Mouse (Mus musculus): ENCODE measurements around the gene Agbl2. TPM values are rescaled to one million over a fixed set of nuclear protein-coding genes. Genes with fewer than 3 reads are reported as not detected.

The Agbl2 gene
- polyA plus RNA-seq, 1 experiment from 2014 or later, result not detected

DNA sequence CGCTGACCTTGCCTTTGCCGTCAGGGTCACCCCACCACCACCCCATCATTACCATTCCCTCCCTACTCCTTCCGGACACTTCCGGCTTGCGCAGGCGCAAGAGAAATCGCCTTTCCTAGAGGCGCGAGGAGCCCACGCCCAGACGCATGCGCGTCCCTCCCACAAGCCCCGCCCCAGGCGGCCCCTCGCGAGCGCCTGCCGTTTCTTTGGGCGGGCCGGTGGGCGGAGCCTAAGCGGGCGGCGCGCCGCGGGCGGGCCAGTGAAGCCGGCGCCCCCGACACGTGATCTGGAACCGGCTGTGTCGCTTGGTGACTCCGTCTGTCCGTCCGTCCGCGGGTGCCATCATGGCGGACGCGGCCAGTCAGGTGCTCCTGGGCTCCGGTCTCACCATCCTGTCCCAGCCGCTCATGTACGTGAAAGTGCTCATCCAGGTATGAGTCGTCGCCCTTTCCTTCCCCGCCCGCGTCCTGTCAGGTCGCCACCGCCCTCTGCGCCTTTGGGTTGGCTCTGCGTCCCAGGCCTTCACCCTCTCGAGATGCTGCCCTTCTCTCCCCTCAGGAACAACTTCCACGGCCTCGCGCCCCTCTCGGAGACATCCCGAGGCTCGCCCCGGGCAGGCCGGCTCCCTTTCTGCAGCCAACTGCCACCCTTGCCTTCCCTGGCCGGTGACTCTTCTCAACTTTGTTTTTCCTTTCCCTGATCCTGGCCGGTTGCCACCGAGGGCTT, 64.6 kb downstream of the Agbl2 start, which contains the start of gene Mtch2:
TSS of gene Mtch2 (plus strand) at position 201 of the 726 bp plus-strand sequence.
- H3K4me2 ChIP-seq (ENCODE audit: low read depth, low read length), result peak within 1 kb of the TSS; percentile 89
- peak within 1 kb of the TSS; percentile 81 for H3K4me3 ChIP-seq (ENCODE audit: low read depth, low read length)
- no peaks in the 10 kb centered on the region for H3K27me3 ChIP-seq (ENCODE audit: insufficient read depth, low read length)
- no peak for TF ChIP-seq EP300 (IDR thresholded peaks at IDR 0.05; ENCODE audit: low read depth)
- no peak for TF ChIP-seq CTCF (IDR thresholded peaks at IDR 0.05; ENCODE audit: low read depth)
- peaks cover 18% of the 10 kb centered on the region for H3K36me3 ChIP-seq (replicated peaks; ENCODE audit: insufficient read depth, low read length)
- peaks cover 23% of the 10 kb centered on the region for H3K4me1 ChIP-seq (ENCODE audit: insufficient read depth)
- H3K9ac ChIP-seq (replicated peaks), result peak within 1 kb of the TSS; percentile 89
- peak; percentile 99 for DNase-seq
- 0% methylated on average over 64 of the region's 67 CpGs for WGBS (ENCODE audit: insufficient replicate concordance)
- peak within 1 kb of the TSS; percentile 92 for H3K27ac ChIP-seq (ENCODE audit: low read depth)
- ATAC-seq, result peak; percentile 93
- H3K9me3 ChIP-seq (ENCODE audit: low read length), result no peaks in the 10 kb centered on the region

DNA sequence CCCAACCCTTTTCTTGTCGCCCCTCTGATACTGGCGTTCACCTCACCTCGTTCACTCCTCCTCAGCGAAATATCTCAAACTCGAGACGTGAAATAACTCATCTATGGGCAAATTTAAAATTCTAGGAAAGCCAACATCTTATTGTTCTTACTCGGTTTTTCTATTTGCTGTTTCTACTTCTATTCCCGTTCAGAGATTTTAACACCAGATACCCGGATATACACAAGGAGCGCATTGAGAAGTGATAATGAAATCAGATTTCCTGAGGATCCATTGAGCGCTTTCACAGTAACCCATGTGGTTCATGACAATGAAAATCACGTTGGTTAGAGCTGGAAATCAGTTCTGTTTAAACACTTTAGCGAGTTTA, 65.1 kb downstream of the Agbl2 start:
- Histone ChIP-seq H3K36me3 (replicated peaks; ENCODE audit: insufficient read depth, low read length) (peaks cover 24% of the 10 kb centered on the region), H3K4me2 (ENCODE audit: low read depth, low read length) (peak overlapping the region; percentile 89), H3K9ac (replicated peaks) (peak overlapping the region; percentile 89), H3K27me3 (ENCODE audit: insufficient read depth, low read length) (no peaks in the 10 kb centered on the region), H3K27ac (ENCODE audit: low read depth) (peak overlapping the region; percentile 92), H3K9me3 (ENCODE audit: low read length) (no peaks in the 10 kb centered on the region), H3K4me1 (ENCODE audit: insufficient read depth) (peaks cover 23% of the 10 kb centered on the region), H3K4me3 (ENCODE audit: low read depth, low read length) (peak overlapping the region; percentile 81)
- WGBS (ENCODE audit: insufficient replicate concordance), result under 1% methylated on average over 13 of the region's 13 CpGs
- DNase-seq, result no peak
- TF ChIP-seq EP300 (IDR thresholded peaks at IDR 0.05; ENCODE audit: low read depth) (no peak), CTCF (IDR thresholded peaks at IDR 0.05; ENCODE audit: low read depth) (no peak)
- no peak for ATAC-seq

DNA sequence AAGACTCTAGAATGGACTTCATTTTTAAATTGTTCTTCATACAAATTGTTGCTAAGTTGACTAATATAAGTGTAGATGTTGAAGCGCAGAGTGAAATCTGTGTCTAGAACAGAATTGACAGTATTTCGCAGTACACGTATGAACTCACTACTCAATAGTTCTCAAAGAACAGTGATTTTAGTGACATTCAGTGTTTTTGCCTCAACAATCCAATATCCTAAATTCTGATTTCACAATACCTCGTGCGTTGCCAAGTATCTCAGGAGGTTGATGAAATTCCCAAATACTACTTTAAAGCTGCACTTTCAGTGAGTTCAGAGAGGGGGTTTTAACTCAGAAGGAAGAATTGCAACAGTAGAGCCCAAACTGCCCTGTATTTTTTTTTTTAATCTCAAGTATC, 65.8 kb downstream of the Agbl2 start:
- 72% methylated on average over 5 of the region's 5 CpGs for WGBS (ENCODE audit: insufficient replicate concordance)
- peaks cover 23% of the 10 kb centered on the region for H3K4me1 ChIP-seq (ENCODE audit: insufficient read depth)
- no peak for DNase-seq
- H3K27ac ChIP-seq (ENCODE audit: low read depth), result peak overlapping the region; percentile 92
- no peak for TF ChIP-seq CTCF (IDR thresholded peaks at IDR 0.05; ENCODE audit: low read depth)
- peak; percentile 50; the same call in 1 of the 2 replicates for TF ChIP-seq EP300 (IDR thresholded peaks at IDR 0.05; ENCODE audit: low read depth)
- peak; percentile 5; the same call in 1 of the 2 replicates for ATAC-seq
- H3K9ac ChIP-seq (replicated peaks), result no peak overlapping the region
- H3K4me2 ChIP-seq (ENCODE audit: low read depth, low read length), result peak overlapping the region; percentile 89
- H3K9me3 ChIP-seq (ENCODE audit: low read length), result no peaks in the 10 kb centered on the region
- H3K27me3 ChIP-seq (ENCODE audit: insufficient read depth, low read length), result no peaks in the 10 kb centered on the region
- H3K36me3 ChIP-seq (replicated peaks; ENCODE audit: insufficient read depth, low read length), result peaks cover 30% of the 10 kb centered on the region
- H3K4me3 ChIP-seq (ENCODE audit: low read depth, low read length), result peak overlapping the region; percentile 81

DNA sequence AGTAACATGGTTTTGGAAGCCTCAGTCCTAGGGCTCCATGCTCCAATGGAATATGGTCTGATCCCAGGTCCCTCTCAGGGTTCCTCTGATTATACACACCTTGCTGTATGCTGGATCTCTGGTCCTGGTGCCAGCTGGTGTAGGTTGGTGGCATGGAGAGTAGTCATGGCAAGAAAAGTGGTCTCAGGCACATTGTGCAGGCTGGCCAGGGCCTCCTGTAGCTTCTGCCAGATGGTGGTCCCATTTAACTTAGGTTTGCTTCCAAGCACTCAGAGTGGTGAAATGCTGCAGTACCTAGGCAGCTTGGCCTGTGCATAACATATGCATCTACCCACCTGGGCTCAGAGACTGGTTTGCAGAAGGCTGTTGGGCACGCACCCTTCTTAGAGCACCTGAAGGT, 67.9 kb downstream of the Agbl2 start:
- H3K27ac ChIP-seq (ENCODE audit: low read depth), result no peak overlapping the region
- TF ChIP-seq EP300 (IDR thresholded peaks at IDR 0.05; ENCODE audit: low read depth), result no peak
- no peak for TF ChIP-seq CTCF (IDR thresholded peaks at IDR 0.05; ENCODE audit: low read depth)
- ATAC-seq (no peak), DNase-seq (no peak)
- peaks cover 49% of the 10 kb centered on the region for H3K36me3 ChIP-seq (replicated peaks; ENCODE audit: insufficient read depth, low read length)
- H3K4me2 ChIP-seq (ENCODE audit: low read depth, low read length), result no peak overlapping the region
- H3K4me3 ChIP-seq (ENCODE audit: low read depth, low read length), result no peak overlapping the region
- H3K9me3 ChIP-seq (ENCODE audit: low read length), result no peaks in the 10 kb centered on the region
- no peaks in the 10 kb centered on the region for H3K27me3 ChIP-seq (ENCODE audit: insufficient read depth, low read length)
- WGBS (ENCODE audit: insufficient replicate concordance), result 94% methylated on average over 1 of the region's 1 CpGs
- no peak overlapping the region for H3K9ac ChIP-seq (replicated peaks)
- peaks cover 18% of the 10 kb centered on the region for H3K4me1 ChIP-seq (ENCODE audit: insufficient read depth)

DNA sequence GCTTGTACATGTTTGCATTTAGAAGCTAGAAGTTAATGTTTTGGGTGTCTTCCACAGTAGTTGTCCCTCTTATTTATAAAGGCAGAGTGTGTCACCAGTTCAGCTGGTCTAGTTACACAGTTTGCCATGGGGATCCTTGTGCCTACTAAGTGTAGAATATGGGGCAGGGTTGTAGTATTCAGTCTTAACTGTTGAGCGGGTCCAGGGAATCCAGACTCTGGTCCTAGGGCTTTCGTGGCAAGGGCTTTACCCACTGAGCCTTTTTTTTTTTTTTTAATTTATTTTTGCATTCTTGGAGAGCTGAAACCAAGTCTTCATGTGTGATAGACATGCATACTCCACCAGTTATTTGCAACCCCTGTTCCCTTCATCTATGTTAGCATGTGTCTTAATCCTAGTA, 79.0 kb downstream of the Agbl2 start:
- H3K9ac ChIP-seq (replicated peaks), result no peak overlapping the region
- 79% methylated on average over 2 of the region's 2 CpGs for WGBS (ENCODE audit: insufficient replicate concordance)
- no peak overlapping the region for H3K4me2 ChIP-seq (ENCODE audit: low read depth, low read length)
- H3K36me3 ChIP-seq (replicated peaks; ENCODE audit: insufficient read depth, low read length), result peaks cover 72% of the 10 kb centered on the region
- H3K27ac ChIP-seq (ENCODE audit: low read depth), result no peak overlapping the region
- DNase-seq (no peak), ATAC-seq (no peak)
- H3K9me3 ChIP-seq (ENCODE audit: low read length), result no peaks in the 10 kb centered on the region
- no peaks in the 10 kb centered on the region for H3K4me1 ChIP-seq (ENCODE audit: insufficient read depth)
- H3K4me3 ChIP-seq (ENCODE audit: low read depth, low read length), result no peak overlapping the region
- no peak for TF ChIP-seq CTCF (IDR thresholded peaks at IDR 0.05; ENCODE audit: low read depth)
- TF ChIP-seq EP300 (IDR thresholded peaks at IDR 0.05; ENCODE audit: low read depth), result no peak
- H3K27me3 ChIP-seq (ENCODE audit: insufficient read depth, low read length), result no peaks in the 10 kb centered on the region

DNA sequence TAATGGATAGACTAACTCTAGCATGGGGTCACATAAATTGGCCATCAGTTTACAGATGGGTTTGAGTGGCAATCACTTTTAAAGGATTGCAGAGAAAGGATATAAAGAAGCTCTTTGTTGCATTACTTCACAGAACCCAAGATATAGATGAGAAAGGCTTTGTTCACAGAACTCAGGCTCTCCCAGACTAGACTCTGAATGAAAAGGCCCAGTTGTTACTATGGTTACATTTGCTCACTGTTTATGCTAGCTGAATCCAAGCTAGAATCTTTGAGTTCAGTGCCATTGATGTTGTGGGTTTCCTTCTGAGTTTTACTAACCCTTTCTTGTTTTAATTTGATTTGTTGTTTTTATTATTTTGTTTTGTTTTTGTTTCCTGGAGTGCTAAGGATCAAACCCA, 81.7 kb downstream of the Agbl2 start:
- H3K27me3 ChIP-seq (ENCODE audit: insufficient read depth, low read length), result no peaks in the 10 kb centered on the region
- H3K4me2 ChIP-seq (ENCODE audit: low read depth, low read length), result no peak overlapping the region
- H3K4me3 ChIP-seq (ENCODE audit: low read depth, low read length), result no peak overlapping the region
- no peaks in the 10 kb centered on the region for H3K4me1 ChIP-seq (ENCODE audit: insufficient read depth)
- H3K27ac ChIP-seq (ENCODE audit: low read depth), result no peak overlapping the region
- no peaks in the 10 kb centered on the region for H3K9me3 ChIP-seq (ENCODE audit: low read length)
- no peak for TF ChIP-seq CTCF (IDR thresholded peaks at IDR 0.05; ENCODE audit: low read depth)
- TF ChIP-seq EP300 (IDR thresholded peaks at IDR 0.05; ENCODE audit: low read depth), result no peak
- ATAC-seq, result no peak
- H3K9ac ChIP-seq (replicated peaks), result no peak overlapping the region
- no peak for DNase-seq
- H3K36me3 ChIP-seq (replicated peaks; ENCODE audit: insufficient read depth, low read length), result peaks cover 60% of the 10 kb centered on the region

Measured in liver, postnatal 0 days (tissue).